Mouse (Mus musculus): ENCODE measurements around the gene Ppara. TPM values are rescaled to one million over a fixed set of nuclear protein-coding genes. Genes with fewer than 3 reads are reported as not detected.

Gene Ppara
- polyA plus RNA-seq, 1 experiment = 1.1 TPM

DNA sequence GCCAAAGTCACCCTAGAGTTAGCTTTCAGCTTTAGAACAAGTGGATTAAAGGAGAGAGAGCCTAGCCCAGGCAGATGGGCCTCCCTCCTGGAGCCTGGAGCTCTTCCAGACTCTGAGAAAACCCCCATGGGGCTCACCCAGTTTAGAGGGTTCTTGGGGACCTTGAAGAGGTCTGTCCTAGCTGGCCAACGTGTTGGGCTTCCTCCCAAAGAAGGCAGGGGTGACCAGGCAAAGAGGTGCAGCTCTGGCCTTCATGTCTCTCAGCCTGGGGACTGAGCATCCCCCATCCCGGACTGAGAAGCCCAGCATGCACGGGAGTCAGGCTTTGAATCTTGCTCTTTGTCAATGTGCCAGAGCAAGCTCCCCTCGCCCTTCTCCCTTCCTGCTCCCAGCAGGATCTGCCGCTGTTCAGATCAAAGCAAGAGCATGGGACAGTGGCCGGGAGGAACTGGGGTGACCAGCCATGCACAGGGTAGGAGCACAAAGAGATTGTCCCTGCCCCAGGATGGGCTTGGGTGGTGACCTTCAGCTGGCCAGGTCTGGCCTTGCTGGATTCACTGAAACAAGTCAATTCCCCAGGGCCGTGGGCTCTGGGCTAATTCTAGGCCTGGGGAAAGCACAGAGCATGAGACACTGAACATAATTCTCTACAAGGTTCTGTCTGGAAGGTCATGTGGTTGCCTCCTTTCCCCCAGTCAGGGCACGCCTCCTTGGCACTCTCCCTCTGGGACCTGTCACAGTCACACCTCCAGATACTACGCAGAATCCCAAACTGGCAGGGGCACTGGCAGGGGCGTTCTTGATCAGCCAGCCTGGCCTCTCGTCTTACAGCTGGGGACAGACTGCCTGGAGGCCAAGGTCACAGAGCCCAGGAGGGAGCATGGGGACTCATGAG lies 10.3 kb upstream of the Ppara start:
- Histone ChIP-seq H3K4me1 (ENCODE audit: control insufficient read depth, insufficient read depth, low read length) (no peaks in the 10 kb centered on the region), H3K27ac (ENCODE audit: control insufficient read depth, insufficient read depth, low read depth, low read length, poor library complexity) (no peak overlapping the region)
- WGBS = 57% methylated on average over 11 of the region's 11 CpGs

DNA sequence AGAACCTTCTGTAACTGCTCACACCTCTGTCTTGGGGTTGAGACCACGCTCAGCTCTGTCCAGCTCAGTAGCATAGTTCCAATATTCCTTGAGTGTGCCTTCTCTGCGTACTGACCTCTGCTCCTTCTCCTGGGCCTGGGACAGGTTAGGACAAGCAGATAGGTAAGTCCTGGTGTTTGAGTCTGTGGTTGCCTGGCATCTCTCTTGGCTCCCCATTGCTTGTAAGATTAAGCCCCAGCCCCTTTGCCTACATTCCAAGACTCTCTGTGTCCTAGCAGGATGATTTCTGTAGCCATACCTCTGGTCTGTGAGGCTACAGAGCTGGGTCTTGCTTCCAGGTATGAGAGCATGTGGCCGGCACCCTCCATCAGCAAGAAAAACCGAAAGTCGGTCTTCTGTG lies 6.6 kb upstream of the Ppara start:
- WGBS = 81% methylated on average over 5 of the region's 5 CpGs
- H3K27ac ChIP-seq (ENCODE audit: control insufficient read depth, insufficient read depth, low read depth, low read length, poor library complexity) = no peak overlapping the region
- no peak overlapping the region for H3K4me3 ChIP-seq (replicated peaks; ENCODE audit: control insufficient read depth, low read depth, low read length)
- TF ChIP-seq CTCF (IDR thresholded peaks at IDR 0.05; ENCODE audit: control insufficient read depth, insufficient read depth, low read length) = no peak
- no peak for TF ChIP-seq POLR2A (IDR thresholded peaks at IDR 0.05; ENCODE audit: borderline replicate concordance, control insufficient read depth, low read depth, low read length)
- H3K4me1 ChIP-seq (ENCODE audit: control insufficient read depth, insufficient read depth, low read length) = no peaks in the 10 kb centered on the region

More for the DNA sequence above, 10.3 kb upstream of the Ppara start:
- no peak overlapping the region for H3K4me3 ChIP-seq (replicated peaks; ENCODE audit: control insufficient read depth, low read depth, low read length)
- no peak for TF ChIP-seq CTCF (IDR thresholded peaks at IDR 0.05; ENCODE audit: control insufficient read depth, insufficient read depth, low read length)

DNA sequence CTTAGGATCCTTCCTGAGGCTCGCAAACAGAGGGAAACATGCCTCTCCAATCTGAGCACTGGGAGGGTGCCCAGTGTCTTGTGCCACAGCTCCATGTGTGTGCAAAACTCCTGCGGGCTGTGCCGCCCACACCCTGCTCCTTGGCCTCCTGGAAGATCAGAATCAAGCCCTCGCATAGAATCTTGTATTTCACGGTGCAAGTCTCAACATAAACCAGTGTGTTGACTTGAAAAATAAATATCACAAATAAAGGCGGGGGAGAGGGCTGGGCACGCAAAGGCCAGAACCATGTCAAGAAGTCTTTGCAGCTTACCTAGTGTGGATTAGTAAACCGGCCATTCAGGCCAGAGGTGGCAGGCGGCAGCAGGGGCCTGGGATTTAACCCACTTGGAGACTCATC lies 5.5 kb upstream of the Ppara start:
- Histone ChIP-seq H3K27ac (ENCODE audit: control insufficient read depth, insufficient read depth, low read depth, low read length, poor library complexity) (no peak overlapping the region), H3K4me1 (ENCODE audit: control insufficient read depth, insufficient read depth, low read length) (no peaks in the 10 kb centered on the region), H3K4me3 (replicated peaks; ENCODE audit: control insufficient read depth, low read depth, low read length) (no peak overlapping the region)
- WGBS = 84% methylated on average over 9 of the region's 9 CpGs
- TF ChIP-seq CTCF (IDR thresholded peaks at IDR 0.05; ENCODE audit: control insufficient read depth, insufficient read depth, low read length) = no peak
- no peak for TF ChIP-seq POLR2A (IDR thresholded peaks at IDR 0.05; ENCODE audit: borderline replicate concordance, control insufficient read depth, low read depth, low read length)

DNA sequence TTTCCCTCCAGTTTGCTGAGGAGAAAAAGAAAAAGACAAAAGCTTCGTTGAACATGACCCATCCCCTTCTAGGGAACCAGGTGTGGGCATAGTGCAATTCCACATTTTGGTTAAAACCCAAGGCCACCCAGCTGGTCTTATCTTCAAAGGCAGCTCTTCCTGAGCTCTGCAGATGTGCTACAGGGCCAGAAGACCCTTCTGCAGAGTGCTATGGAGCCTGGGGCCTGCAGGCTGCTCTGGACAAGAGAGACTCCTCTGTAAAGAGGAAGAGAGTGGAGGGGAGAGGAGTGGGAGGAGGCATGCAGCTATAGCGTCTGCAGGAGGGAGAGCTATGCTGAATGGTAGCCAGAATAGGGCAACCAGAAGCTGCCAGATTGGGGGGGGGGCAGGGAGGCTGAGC lies 4.8 kb upstream of the Ppara start:
- Histone ChIP-seq H3K4me3 (replicated peaks; ENCODE audit: control insufficient read depth, low read depth, low read length) (no peak overlapping the region), H3K27ac (ENCODE audit: control insufficient read depth, insufficient read depth, low read depth, low read length, poor library complexity) (no peak overlapping the region), H3K4me1 (ENCODE audit: control insufficient read depth, insufficient read depth, low read length) (no peaks in the 10 kb centered on the region)
- TF ChIP-seq POLR2A (IDR thresholded peaks at IDR 0.05; ENCODE audit: borderline replicate concordance, control insufficient read depth, low read depth, low read length) = no peak
- TF ChIP-seq CTCF (IDR thresholded peaks at IDR 0.05; ENCODE audit: control insufficient read depth, insufficient read depth, low read length) = no peak
- WGBS = 21% methylated on average over 2 of the region's 2 CpGs

DNA sequence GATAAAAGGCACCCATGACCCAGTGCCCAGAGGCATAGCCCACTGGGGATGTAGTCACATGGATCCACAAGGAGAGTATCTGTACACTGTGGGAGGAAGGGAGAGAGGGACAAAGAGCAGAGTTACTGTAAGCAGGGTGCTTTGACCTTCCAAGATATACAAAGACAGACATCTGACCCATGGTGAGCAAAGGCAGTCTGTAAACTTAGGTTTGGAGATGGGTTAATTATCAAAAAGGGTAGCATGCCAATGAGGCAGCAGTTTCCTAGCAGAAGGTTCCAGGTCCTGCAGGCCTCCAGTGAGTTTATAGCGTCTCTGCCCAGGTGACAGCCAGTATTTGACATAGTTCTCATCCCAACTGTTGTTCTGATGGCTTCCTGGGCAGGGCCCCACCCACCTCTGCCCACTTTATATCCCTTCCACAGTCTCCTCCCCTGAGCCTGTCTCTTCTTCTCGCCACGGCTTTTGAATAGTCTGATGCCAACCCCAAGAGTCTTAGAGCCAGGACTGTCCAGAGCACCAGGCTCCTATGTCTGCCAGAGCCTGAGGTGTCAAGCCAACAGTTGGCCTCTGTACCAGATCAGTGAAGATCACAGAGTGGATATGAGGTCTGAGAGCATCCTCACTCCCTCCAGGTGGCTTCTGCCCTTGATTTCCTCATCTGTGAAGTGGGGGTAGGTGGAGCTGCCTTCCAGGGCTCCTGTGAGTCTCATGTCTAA lies 2.7 kb upstream of the Ppara start:
- H3K4me1 ChIP-seq (ENCODE audit: control insufficient read depth, insufficient read depth, low read length) = no peaks in the 10 kb centered on the region
- H3K4me3 ChIP-seq (replicated peaks; ENCODE audit: control insufficient read depth, low read depth, low read length) = no peak overlapping the region
- H3K27ac ChIP-seq (ENCODE audit: control insufficient read depth, insufficient read depth, low read depth, low read length, poor library complexity) = no peak overlapping the region
- TF ChIP-seq POLR2A (IDR thresholded peaks at IDR 0.05; ENCODE audit: borderline replicate concordance, control insufficient read depth, low read depth, low read length) (no peak), CTCF (IDR thresholded peaks at IDR 0.05; ENCODE audit: control insufficient read depth, insufficient read depth, low read length) (no peak)
- 80% methylated on average over 3 of the region's 3 CpGs for WGBS

DNA sequence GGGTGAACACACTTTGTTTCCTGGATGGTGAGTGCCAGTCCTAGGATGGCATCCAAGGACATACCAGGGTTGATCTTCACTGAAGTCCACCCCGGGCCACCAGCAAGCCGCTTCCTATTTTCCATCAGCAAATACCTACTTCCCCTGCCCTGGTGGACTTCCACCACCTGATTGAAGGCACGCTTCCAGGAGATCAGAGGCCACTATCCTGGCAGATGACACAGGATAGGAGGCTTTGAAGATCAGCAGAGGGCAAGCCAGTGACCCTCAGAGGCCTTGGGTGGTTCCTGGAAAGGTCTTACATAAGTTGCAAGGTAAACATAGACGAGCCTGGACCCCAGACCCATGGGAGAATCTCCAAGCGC lies 2.2 kb upstream of the Ppara start:
- H3K4me1 ChIP-seq (ENCODE audit: control insufficient read depth, insufficient read depth, low read length) = no peaks in the 10 kb centered on the region
- H3K4me3 ChIP-seq (replicated peaks; ENCODE audit: control insufficient read depth, low read depth, low read length) = no peak overlapping the region
- H3K27ac ChIP-seq (ENCODE audit: control insufficient read depth, insufficient read depth, low read depth, low read length, poor library complexity) = no peak overlapping the region
- WGBS = 62% methylated on average over 5 of the region's 5 CpGs
- TF ChIP-seq CTCF (IDR thresholded peaks at IDR 0.05; ENCODE audit: control insufficient read depth, insufficient read depth, low read length) = no peak
- no peak for TF ChIP-seq POLR2A (IDR thresholded peaks at IDR 0.05; ENCODE audit: borderline replicate concordance, control insufficient read depth, low read depth, low read length)

DNA sequence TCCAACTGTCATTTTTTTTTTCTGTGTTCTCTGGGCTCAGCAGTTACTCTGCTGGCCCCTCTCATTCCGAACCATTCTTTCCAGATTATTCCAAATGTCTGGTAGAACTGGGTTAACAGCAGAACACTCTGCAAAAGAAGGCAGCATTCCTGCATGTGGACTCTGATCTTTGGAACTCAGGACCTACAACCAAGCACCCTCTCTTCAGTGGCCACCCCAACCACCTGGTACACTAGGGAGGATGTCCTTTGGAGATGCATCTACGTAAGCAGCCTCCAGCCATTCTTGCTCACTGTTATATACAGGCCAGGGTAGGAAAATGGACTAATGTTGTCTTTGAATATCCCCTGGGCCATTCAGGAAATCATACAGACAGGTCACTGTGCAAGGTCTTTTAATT lies 1.1 kb upstream of the Ppara start:
- 80% methylated on average over 2 of the region's 2 CpGs for WGBS
- Histone ChIP-seq H3K27ac (ENCODE audit: control insufficient read depth, insufficient read depth, low read depth, low read length, poor library complexity) (no peak overlapping the region), H3K4me3 (replicated peaks; ENCODE audit: control insufficient read depth, low read depth, low read length) (no peak overlapping the region), H3K4me1 (ENCODE audit: control insufficient read depth, insufficient read depth, low read length) (no peaks in the 10 kb centered on the region)
- TF ChIP-seq CTCF (IDR thresholded peaks at IDR 0.05; ENCODE audit: control insufficient read depth, insufficient read depth, low read length) (no peak), POLR2A (IDR thresholded peaks at IDR 0.05; ENCODE audit: borderline replicate concordance, control insufficient read depth, low read depth, low read length) (no peak)

DNA sequence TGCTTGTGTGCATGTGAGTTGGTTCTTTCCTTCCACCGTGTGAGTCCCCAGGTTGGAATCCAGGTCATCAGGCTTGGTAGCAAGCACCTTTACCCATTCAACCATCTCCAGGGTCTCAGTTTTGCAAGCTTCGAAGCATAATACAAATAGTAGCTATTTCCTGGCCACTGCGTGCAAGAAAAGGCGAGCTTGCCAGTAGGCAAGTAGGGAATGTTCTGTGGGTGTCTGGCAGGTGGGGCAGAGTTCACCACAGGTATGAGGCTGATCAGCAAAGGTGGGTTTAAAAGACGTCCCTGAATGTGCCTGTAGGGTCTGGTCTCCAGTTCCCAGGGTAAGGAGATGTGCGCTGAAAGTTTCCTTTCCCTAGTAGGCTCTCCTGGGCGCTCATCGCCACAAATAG lies 635 bp upstream of the Ppara start:
- no peak for TF ChIP-seq CTCF (IDR thresholded peaks at IDR 0.05; ENCODE audit: control insufficient read depth, insufficient read depth, low read length)
- no peak for TF ChIP-seq POLR2A (IDR thresholded peaks at IDR 0.05; ENCODE audit: borderline replicate concordance, control insufficient read depth, low read depth, low read length)
- WGBS = 39% methylated on average over 8 of the region's 8 CpGs
- H3K4me1 ChIP-seq (ENCODE audit: control insufficient read depth, insufficient read depth, low read length) = no peaks in the 10 kb centered on the region
- no peak overlapping the region for H3K4me3 ChIP-seq (replicated peaks; ENCODE audit: control insufficient read depth, low read depth, low read length)
- H3K27ac ChIP-seq (ENCODE audit: control insufficient read depth, insufficient read depth, low read depth, low read length, poor library complexity) = no peak overlapping the region

All from bone marrow, adult 2 months (tissue).